Mouse (Mus musculus) liver, postnatal 0 days (tissue): ENCODE data around the gene Slc7a6os. TPM values are rescaled to one million over a fixed set of nuclear protein-coding genes. Genes with fewer than 3 reads are reported as not detected.
A peak's percentile ranks its signal among the peaks of the same experiment; 100 is the strongest.
"Not testable (repeated sequence)": the region's sequence is repeated elsewhere in the genome, so short reads cannot be mapped to it uniquely, and the experiment has no call there.

Experiments
- ATAC-seq: fragments of 200-750 bp; cut with Nextera tagmentation; 2 replicates; pipeline ENCODE4 v1.8.0; 2017; ENCODE audit warnings: mild to moderate bottlenecking, moderate library complexity
- DNase-seq: peaks from one replicate; pipeline ENCODE4 v3.0.0-alpha.2; 2016
- H3K27ac ChIP-seq: fragments of 300-500 bp; sonication (generic); 2 replicates; pipeline ENCODE4 v1.5.1; 2014; ENCODE audit warnings: antibody characterized with exemption, moderate library complexity, mild to moderate bottlenecking, low read depth
- H3K27me3 ChIP-seq: fragments of 300-500 bp; sonication (generic); 2 replicates; pipeline ENCODE4 v1.6.1; 2014; ENCODE audit warnings: low read length, control low read depth, mixed read lengths; ENCODE audit not compliant: insufficient read depth
- H3K36me3 ChIP-seq: fragments of 300-500 bp; sonication (generic); replicated peaks from 2 replicates; pipeline ENCODE4 v1.6.1; 2014; ENCODE audit warnings: mild to moderate bottlenecking, control low read depth, low read length, moderate library complexity, mixed read lengths; ENCODE audit not compliant: insufficient read depth
- H3K4me1 ChIP-seq: fragments of 300-500 bp; sonication (generic); 2 replicates; pipeline ENCODE4 v1.6.1; 2014; ENCODE audit warnings: antibody characterized with exemption, mild to moderate bottlenecking, control low read depth; ENCODE audit not compliant: insufficient read depth
- H3K4me2 ChIP-seq: fragments of 300-500 bp; sonication (generic); 2 replicates; pipeline ENCODE4 v1.6.1; 2014; ENCODE audit warnings: low read depth, mild to moderate bottlenecking, low read length, moderate library complexity, mixed read lengths
- H3K4me3 ChIP-seq: fragments of 300-500 bp; sonication (generic); 2 replicates; pipeline ENCODE4 v1.5.1; 2014; ENCODE audit warnings: low read depth, low read length
- H3K9ac ChIP-seq: fragments of 300-500 bp; sonication (generic); replicated peaks from 2 replicates; pipeline ENCODE4 v1.6.1; 2014; ENCODE audit warnings: mild to moderate bottlenecking, moderate library complexity
- H3K9me3 ChIP-seq: fragments of 300-500 bp; sonication (generic); 2 replicates; pipeline ENCODE4 v1.6.1; 2016; ENCODE audit warnings: mild to moderate bottlenecking, control low read depth, low read length, mixed read lengths
- CTCF ChIP-seq: sonication (generic); IDR thresholded peaks from 2 replicates; pipeline ENCODE4 v1.5.1; 2016; ENCODE audit warnings: antibody characterized with exemption, low read depth
- EP300 ChIP-seq: IDR thresholded peaks from 2 replicates; pipeline ENCODE4 v1.6.1; 2016; ENCODE audit warnings: antibody characterized with exemption, low read depth, mild to moderate bottlenecking
- WGBS: fragments of 180-500 bp; shearing (Covaris S2); extraction: QIAGEN DNeasy Blood & Tissue Kit; methylation state at CpG from one replicate; pipeline ENCODE4 v1.1.7; 2014; ENCODE audit not compliant: insufficient replicate concordance; 5-methylcytosine and 5-hydroxymethylcytosine counted together
- polyA plus RNA-seq: library from polyadenylated mRNA; unstranded; fragments of >200 nt; fragmentation: Nextera tagmentation; extraction: Ambion mirVana; gene quantifications from 2 replicates; pipeline ENCODE4 v1.2.1, GENCODE M21; 2015

The Slc7a6os gene
- polyA plus RNA-seq, 1 experiment from 2014 or later = 12.1 TPM

- no peak for DNase-seq
- no peak for TF ChIP-seq EP300
- 0 out of 2 replicates have a peak, but pooled peaks have one; percentile 16 for TF ChIP-seq CTCF
- 56% methylated on average over 3 of the region's 3 CpGs for WGBS
- ATAC-seq = no peak
- Histone ChIP-seq H3K9ac (no peak overlapping the region), H3K9me3 (no peaks in the 10 kb centered on the region), H3K36me3 (peaks cover 23% of the 10 kb centered on the region), H3K4me3 (no peak overlapping the region), H3K27ac (no peak overlapping the region), H3K4me2 (no peak overlapping the region), H3K4me1 (no peaks in the 10 kb centered on the region), H3K27me3 (no peaks in the 10 kb centered on the region)
These were observed 22.0 kb upstream of the Slc7a6os start for GRCm38 (mm10) chr8:106232751-106233150.

GRCm38 (mm10) chr8:106231536-106231935 lies 20.8 kb upstream of the Slc7a6os start:
- 89% methylated on average over 7 of the region's 7 CpGs for WGBS

GRCm38 (mm10) chr8:106226589-106226988 lies 15.9 kb upstream of the Slc7a6os start:
- peak; percentile 61 for DNase-seq
- H3K4me2 ChIP-seq = no peak overlapping the region
- H3K36me3 ChIP-seq = peaks cover 18% of the 10 kb centered on the region
- H3K9ac ChIP-seq = no peak overlapping the region
- no peak overlapping the region for H3K27ac ChIP-seq
- no peak overlapping the region for H3K4me3 ChIP-seq
- 0 out of 2 replicates have a peak, but pooled peaks have one; percentile 17 for ATAC-seq
- no peaks in the 10 kb centered on the region for H3K9me3 ChIP-seq
- H3K27me3 ChIP-seq = no peaks in the 10 kb centered on the region
- 48% methylated on average over 9 of the region's 9 CpGs for WGBS
- TF ChIP-seq CTCF (peak; percentile 88), EP300 (no peak)
- H3K4me1 ChIP-seq = no peaks in the 10 kb centered on the region

More at GRCm38 (mm10) chr8:106231536-106231935, 20.8 kb upstream of the Slc7a6os start:
- ATAC-seq (no peak), DNase-seq (no peak)
- TF ChIP-seq EP300 = no peak
- TF ChIP-seq CTCF = no peak
- Histone ChIP-seq H3K4me2 (no peak overlapping the region), H3K9ac (no peak overlapping the region), H3K9me3 (no peaks in the 10 kb centered on the region), H3K27me3 (no peaks in the 10 kb centered on the region), H3K4me3 (no peak overlapping the region), H3K36me3 (peaks cover 19% of the 10 kb centered on the region), H3K4me1 (no peaks in the 10 kb centered on the region), H3K27ac (no peak overlapping the region)

- Histone ChIP-seq H3K4me1 (no peaks in the 10 kb centered on the region), H3K9ac (no peak overlapping the region), H3K27me3 (no peaks in the 10 kb centered on the region), H3K36me3 (peaks cover 25% of the 10 kb centered on the region), H3K4me3 (no peak overlapping the region), H3K4me2 (no peak overlapping the region), H3K27ac (no peak overlapping the region), H3K9me3 (no peaks in the 10 kb centered on the region)
- 85% methylated on average over 3 of the region's 3 CpGs for WGBS
- DNase-seq (no peak), ATAC-seq (no peak)
- TF ChIP-seq CTCF = peak; percentile 24
- TF ChIP-seq EP300 = no peak
These were observed 8.9 kb upstream of the Slc7a6os start for GRCm38 (mm10) chr8:106219620-106220019.

GRCm38 (mm10) chr8:106213959-106214358 lies 3.2 kb upstream of the Slc7a6os start:
- no peak for ATAC-seq
- Histone ChIP-seq H3K4me1 (peaks cover 11% of the 10 kb centered on the region), H3K9ac (no peak overlapping the region), H3K36me3 (peaks cover 23% of the 10 kb centered on the region), H3K27ac (no peak overlapping the region), H3K27me3 (no peaks in the 10 kb centered on the region), H3K9me3 (no peaks in the 10 kb centered on the region), H3K4me3 (no peak overlapping the region), H3K4me2 (no peak overlapping the region)
- WGBS = 94% methylated on average over 3 of the region's 3 CpGs
- TF ChIP-seq EP300 (no peak), CTCF (no peak)
- DNase-seq = no peak

- H3K9ac ChIP-seq = peak overlapping the region; percentile 96
- no peaks in the 10 kb centered on the region for H3K9me3 ChIP-seq
- no peaks in the 10 kb centered on the region for H3K27me3 ChIP-seq
- 3% methylated on average over 13 of the region's 13 CpGs for WGBS
- no peak for ATAC-seq
- TF ChIP-seq CTCF = no peak
- no peak for TF ChIP-seq EP300
- peak overlapping the region; percentile 79 for H3K4me2 ChIP-seq
- peaks cover 11% of the 10 kb centered on the region for H3K4me1 ChIP-seq
- DNase-seq = no peak
- H3K27ac ChIP-seq = peak overlapping the region; percentile 97
- peaks cover 18% of the 10 kb centered on the region for H3K36me3 ChIP-seq
- H3K4me3 ChIP-seq = peak overlapping the region; percentile 94
These were observed 686 bp upstream of the Slc7a6os start for GRCm38 (mm10) chr8:106211421-106211820.

GRCm38 (mm10) chr8:106210035-106210731 lies 552 bp downstream of the Slc7a6os start:
- Histone ChIP-seq H3K4me3 (peak overlapping the region; percentile 94), H3K27ac (peak overlapping the region; percentile 97), H3K27me3 (no peaks in the 10 kb centered on the region), H3K4me1 (peaks cover 11% of the 10 kb centered on the region), H3K9ac (peak overlapping the region; percentile 96), H3K36me3 (peaks cover 22% of the 10 kb centered on the region), H3K9me3 (no peaks in the 10 kb centered on the region), H3K4me2 (peak overlapping the region; percentile 79)
- peak; percentile 72 for ATAC-seq
- TF ChIP-seq EP300 (no peak), CTCF (no peak)
- WGBS = under 1% methylated on average over 35 of the region's 35 CpGs
- peak; percentile 37 for DNase-seq

GRCm38 (mm10) chr8:106199596-106199995 lies 11.1 kb downstream of the Slc7a6os start:
- not testable (repeated sequence) for H3K4me1 ChIP-seq, DNase-seq, ATAC-seq, H3K9me3 ChIP-seq, H3K4me2 ChIP-seq, H3K9ac ChIP-seq, H3K27ac ChIP-seq, H3K4me3 ChIP-seq, H3K27me3 ChIP-seq
- peaks cover 39% of the 10 kb centered on the region for H3K36me3 ChIP-seq
- 87% methylated on average over 3 of the region's 3 CpGs for WGBS
